Mouse (Mus musculus) splenic B cell, adult 2 months (primary cell): ENCODE results near the gene Olfr970.
"Not testable (repeated sequence)": the region's sequence is repeated elsewhere in the genome, so short reads cannot be mapped to it uniquely, and the experiment has no call there.

Experiments used
- DNase-seq: peaks from one replicate; pipeline ENCODE4 v3.0.0-alpha.2; 2011; ENCODE audit warnings: low read depth, low spot score
- H3K27me3 ChIP-seq: 2 replicates; pipeline ENCODE4 v1.6.1; 2012; ENCODE audit warnings: mild to moderate bottlenecking, low read length, moderate library complexity, mixed read lengths; ENCODE audit not compliant: control insufficient read depth, poor library complexity, insufficient read depth, severe bottlenecking
- H3K36me3 ChIP-seq: 2 replicates; pipeline ENCODE4 v1.6.1; 2012; ENCODE audit warnings: mild to moderate bottlenecking, low read length, moderate library complexity, mixed read lengths; ENCODE audit not compliant: control insufficient read depth, poor library complexity, insufficient read depth, severe bottlenecking

Olfr970 gene

GRCm38 (mm10) chr9:39808560-39808959 is at the start of gene Olfr970:
Olfr970 (plus strand) TSS chr9:39808860.
- Histone ChIP-seq H3K36me3 (no peaks in the 10 kb centered on the region), H3K27me3 (no peaks in the 10 kb centered on the region)
- DNase-seq, result no peak

GRCm38 (mm10) chr9:39783153-39783552 is 25.5 kb upstream of the Olfr970 start, which contains the start of gene Olfr968:
Olfr968 (minus strand) TSS chr9:39783253.
- no peak for DNase-seq
- Histone ChIP-seq H3K36me3 (no peaks in the 10 kb centered on the region), H3K27me3 (no peaks in the 10 kb centered on the region)

- no peak for DNase-seq
- no peaks in the 10 kb centered on the region for H3K36me3 ChIP-seq
- H3K27me3 ChIP-seq, result no peaks in the 10 kb centered on the region
Measured at GRCm38 (mm10) chr9:39790558-39790957, 18.1 kb upstream of the Olfr970 start, which contains the start of gene Olfr969. Olfr969 (plus strand) TSS chr9:39790945.

- H3K36me3 ChIP-seq, H3K27me3 ChIP-seq, DNase-seq: not testable (repeated sequence)
Measured at GRCm38 (mm10) chr9:39836576-39836975, 27.9 kb downstream of the Olfr970 start, which contains the start of gene Olfr971. Olfr971 (plus strand) TSS chr9:39836876.

GRCm38 (mm10) chr9:39866122-39866521 is 57.5 kb downstream of the Olfr970 start, which contains the start of gene Olfr972:
Olfr972 (plus strand) TSS chr9:39866422.
- no peaks in the 10 kb centered on the region for H3K36me3 ChIP-seq
- H3K27me3 ChIP-seq, result no peaks in the 10 kb centered on the region
- DNase-seq, result no peak
